Mouse (Mus musculus): Measurements from ENCODE around the gene Slc4a8. TPM values are rescaled to one million over a fixed set of nuclear protein-coding genes. Genes with fewer than 3 reads are reported as not detected.

Gene Slc4a8
- polyA plus RNA-seq, 1 experiment from 2014 or later = 16.0 TPM

GRCm38 (mm10) chr15:100845049-100845879 lies 83.7 kb downstream of the Slc4a8 start:
- 52% methylated on average over 26 of the region's 26 CpGs for WGBS
- H3K9me3 ChIP-seq = peaks cover 7% of the 10 kb centered on the region; the same call in 1 of the 2 replicates
- H3K27me3 ChIP-seq = no peaks in the 10 kb centered on the region
- peaks cover 8% of the 10 kb centered on the region; the same call in 1 of the 2 replicates for H3K4me1 ChIP-seq
- no peak for ATAC-seq (ENCODE audit: low FRiP score, low read depth)
- H3K4me3 ChIP-seq = no peak overlapping the region
- H3K36me3 ChIP-seq = no peaks in the 10 kb centered on the region
- H3K4me2 ChIP-seq (replicated peaks) = no peak overlapping the region
- peak overlapping the region; percentile 20; the same call in 1 of the 2 replicates for H3K9ac ChIP-seq (replicated peaks)
- H3K27ac ChIP-seq (replicated peaks) = peak overlapping the region; percentile 39

DNA sequence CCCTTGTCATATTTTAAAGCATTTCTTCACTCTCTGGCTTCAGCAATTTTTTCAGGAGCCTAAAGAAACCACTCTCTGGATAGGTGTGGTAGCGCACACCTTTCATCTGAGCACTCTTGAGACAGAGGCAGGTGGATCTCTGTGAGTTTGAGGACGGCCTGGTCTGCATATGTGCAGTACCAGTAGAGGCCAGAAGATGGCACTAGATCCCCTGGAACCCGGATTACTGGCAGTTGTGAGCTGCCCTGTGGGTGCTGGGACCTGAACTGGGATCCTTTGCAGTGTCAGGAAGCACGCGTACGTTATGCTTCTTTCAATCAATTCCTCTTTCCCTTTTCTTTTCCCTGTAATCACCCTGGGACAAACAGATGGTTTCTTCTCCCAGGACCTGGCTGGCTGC lies 85.6 kb downstream of the Slc4a8 start:
- no peak overlapping the region for H3K27ac ChIP-seq (replicated peaks)
- H3K36me3 ChIP-seq = no peaks in the 10 kb centered on the region
- ATAC-seq (ENCODE audit: low FRiP score, low read depth) = no peak
- H3K4me1 ChIP-seq = peaks cover 8% of the 10 kb centered on the region; the same call in 1 of the 2 replicates
- H3K9me3 ChIP-seq = peaks cover 7% of the 10 kb centered on the region; the same call in 1 of the 2 replicates
- no peak overlapping the region for H3K9ac ChIP-seq (replicated peaks)
- no peak overlapping the region for H3K4me3 ChIP-seq
- H3K4me2 ChIP-seq (replicated peaks) = no peak overlapping the region
- no peaks in the 10 kb centered on the region for H3K27me3 ChIP-seq
- 87% methylated on average over 6 of the region's 6 CpGs for WGBS

DNA sequence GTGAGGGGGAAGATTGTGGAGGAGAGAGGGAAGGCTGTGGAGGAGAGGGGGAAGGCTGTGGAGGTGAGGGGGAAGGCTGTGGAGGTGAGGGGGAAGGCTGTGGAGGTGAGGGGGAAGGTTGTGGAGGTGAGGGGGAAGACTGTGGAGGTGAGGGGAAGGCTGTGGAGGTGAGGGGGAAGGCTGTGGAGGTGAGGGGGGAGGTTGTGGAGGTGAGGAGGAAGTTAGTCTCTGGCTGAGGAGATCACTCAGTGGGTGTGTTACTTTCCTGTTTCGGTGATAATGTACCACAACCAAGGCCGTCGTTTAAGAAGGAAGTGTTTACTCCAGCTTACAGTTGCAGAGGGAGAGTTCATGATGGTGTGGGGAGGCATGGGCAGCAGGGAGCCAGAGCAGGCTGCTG lies 96.0 kb downstream of the Slc4a8 start:
- 80% methylated on average over 3 of the region's 3 CpGs for WGBS
- H3K36me3 ChIP-seq = no peaks in the 10 kb centered on the region
- H3K4me2 ChIP-seq (replicated peaks) = no peak overlapping the region
- no peak overlapping the region for H3K9ac ChIP-seq (replicated peaks)
- no peaks in the 10 kb centered on the region; the same call in 1 of the 2 replicates for H3K27me3 ChIP-seq
- H3K4me1 ChIP-seq = no peaks in the 10 kb centered on the region
- H3K27ac ChIP-seq (replicated peaks) = no peak overlapping the region
- no peak overlapping the region for H3K4me3 ChIP-seq
- ATAC-seq (ENCODE audit: low FRiP score, low read depth) = no peak
- H3K9me3 ChIP-seq = no peaks in the 10 kb centered on the region

DNA sequence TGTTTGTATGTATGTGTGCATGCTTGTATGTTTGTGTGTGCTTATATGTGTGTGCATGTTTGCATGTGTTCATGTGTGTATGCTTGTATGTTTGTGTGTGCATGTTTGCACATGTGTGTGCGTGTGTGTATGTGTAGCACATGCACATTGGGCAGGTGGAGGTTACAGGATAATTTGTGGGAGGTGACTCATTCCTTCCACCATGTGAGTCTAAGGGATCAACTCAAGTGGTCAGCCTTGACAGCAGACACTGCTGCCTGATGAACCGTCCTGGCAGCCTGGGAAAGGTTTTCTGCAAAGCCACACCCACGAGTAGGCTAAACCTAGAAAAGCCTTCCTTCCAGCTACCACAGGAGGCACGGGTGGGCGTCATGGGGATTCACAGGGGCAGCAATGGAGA lies 99.3 kb downstream of the Slc4a8 start:
- WGBS = 43% methylated on average over 5 of the region's 5 CpGs
- Histone ChIP-seq H3K9ac (replicated peaks) (no peak overlapping the region), H3K36me3 (no peaks in the 10 kb centered on the region), H3K27ac (replicated peaks) (no peak overlapping the region), H3K4me3 (no peak overlapping the region), H3K9me3 (no peaks in the 10 kb centered on the region), H3K4me2 (replicated peaks) (no peak overlapping the region), H3K27me3 (no peaks in the 10 kb centered on the region; the same call in 1 of the 2 replicates), H3K4me1 (no peaks in the 10 kb centered on the region)
- no peak for ATAC-seq (ENCODE audit: low FRiP score, low read depth)

DNA sequence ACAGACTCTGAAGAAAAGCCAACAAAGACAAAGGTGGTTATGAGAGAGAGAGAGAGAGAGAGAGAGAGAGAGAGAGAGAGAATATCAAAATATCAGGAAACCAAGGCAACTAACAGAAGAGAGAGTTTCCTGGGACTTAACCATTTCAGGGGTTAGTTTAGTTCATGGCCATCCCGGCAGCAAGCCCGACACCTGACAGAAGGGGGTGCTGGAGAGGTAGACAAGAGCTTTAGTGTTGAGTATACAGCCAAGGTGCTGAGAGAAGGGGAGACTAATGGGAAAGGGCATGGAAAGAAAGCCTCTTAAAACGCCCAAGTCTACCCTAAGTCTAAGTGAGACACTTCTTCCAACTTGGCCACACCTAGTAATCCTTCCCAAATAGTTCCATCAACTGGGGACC lies 104.0 kb downstream of the Slc4a8 start:
- Histone ChIP-seq H3K4me3 (no peak overlapping the region), H3K9ac (replicated peaks) (no peak overlapping the region), H3K9me3 (no peaks in the 10 kb centered on the region), H3K27ac (replicated peaks) (no peak overlapping the region), H3K4me1 (peaks cover 8% of the 10 kb centered on the region), H3K27me3 (peaks cover 18% of the 10 kb centered on the region), H3K4me2 (replicated peaks) (no peak overlapping the region), H3K36me3 (no peaks in the 10 kb centered on the region)
- WGBS = 45% methylated on average over 3 of the region's 3 CpGs
- ATAC-seq (ENCODE audit: low FRiP score, low read depth) = no peak

DNA sequence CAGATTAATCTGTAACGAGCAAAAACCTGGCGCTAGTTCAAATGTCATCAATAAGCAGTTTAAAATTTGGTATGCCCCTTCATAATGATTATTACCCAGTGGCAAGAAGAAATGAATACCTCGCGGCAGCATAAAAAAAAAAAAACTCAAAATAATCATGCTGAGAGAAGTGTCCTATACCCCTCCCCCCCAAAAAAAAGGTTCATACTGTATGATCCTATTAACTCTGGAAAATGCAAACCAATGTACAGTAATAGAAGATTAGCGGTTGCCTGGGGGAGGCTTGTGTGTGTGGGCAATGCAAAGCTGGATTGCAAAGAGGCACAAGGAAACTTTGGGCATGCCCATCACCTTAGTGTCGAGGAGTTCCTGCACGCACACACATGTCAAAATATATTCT lies 108.0 kb downstream of the Slc4a8 start, which contains the start of gene Scn8a:
Gene Scn8a, plus strand, starts transcription at position 301 of the 400 bp plus-strand sequence.
- Histone ChIP-seq H3K27ac (replicated peaks) (peak within 1 kb of the TSS; percentile 72), H3K9me3 (no peaks in the 10 kb centered on the region), H3K36me3 (no peaks in the 10 kb centered on the region), H3K4me3 (peak within 1 kb of the TSS; percentile 96), H3K4me1 (peaks cover 25% of the 10 kb centered on the region), H3K4me2 (replicated peaks) (peak within 1 kb of the TSS; percentile 60), H3K9ac (replicated peaks) (peak within 1 kb of the TSS; percentile 50), H3K27me3 (peaks cover 41% of the 10 kb centered on the region)
- WGBS = 79% methylated on average over 7 of the region's 7 CpGs
- ATAC-seq (ENCODE audit: low FRiP score, low read depth) = no peak

DNA sequence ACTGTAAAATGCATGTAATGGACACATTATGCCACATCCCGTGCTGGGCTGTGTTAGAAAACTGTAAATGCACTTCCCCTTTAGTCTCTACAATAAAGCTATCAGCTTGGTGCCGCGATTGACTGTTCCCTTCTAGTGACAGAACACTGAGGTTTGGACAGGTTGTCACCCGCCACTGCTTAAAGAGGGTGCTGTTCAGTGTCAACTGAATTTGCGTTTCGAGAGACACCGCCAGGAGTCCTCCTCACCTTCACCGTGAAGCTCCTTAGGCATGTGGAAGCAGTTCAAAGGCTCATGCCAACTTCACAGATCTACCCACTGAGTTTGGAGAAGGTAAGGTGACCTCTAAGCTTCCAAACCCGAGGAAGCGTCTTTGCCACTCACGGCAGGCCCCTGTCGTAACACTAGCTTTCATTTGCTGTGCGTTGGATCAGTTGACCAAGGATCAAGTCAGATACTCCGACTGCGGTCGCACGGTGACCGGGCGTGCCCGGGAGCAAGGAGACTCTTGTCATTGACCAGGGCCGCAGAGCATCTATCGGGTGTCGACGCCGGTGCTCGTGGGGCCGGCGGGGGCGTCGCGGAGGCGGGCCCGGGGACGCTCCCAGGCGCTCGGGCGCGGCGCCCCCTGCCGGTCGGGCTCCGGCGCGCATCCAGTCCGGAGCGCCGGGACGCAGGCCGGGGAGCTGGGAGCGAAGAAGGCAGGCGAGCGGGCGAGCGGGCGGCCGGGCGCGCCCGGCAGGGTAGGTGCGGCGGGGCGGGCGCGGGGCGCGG lies 108.6 kb downstream of the Slc4a8 start:
- 4% methylated on average over 42 of the region's 66 CpGs for WGBS
- Histone ChIP-seq H3K4me1 (peaks cover 26% of the 10 kb centered on the region), H3K4me3 (peak overlapping the region; percentile 96), H3K9me3 (no peaks in the 10 kb centered on the region), H3K27me3 (peaks cover 41% of the 10 kb centered on the region), H3K9ac (replicated peaks) (peak overlapping the region; percentile 50), H3K4me2 (replicated peaks) (peak overlapping the region; percentile 60), H3K36me3 (no peaks in the 10 kb centered on the region), H3K27ac (replicated peaks) (peak overlapping the region; percentile 72)
- peak; percentile 82 for ATAC-seq (ENCODE audit: low FRiP score, low read depth)

GRCm38 (mm10) chr15:100870775-100871106 lies 109.2 kb downstream of the Slc4a8 start:
- no peaks in the 10 kb centered on the region for H3K36me3 ChIP-seq
- peak; percentile 67; the same call in 1 of the 2 replicates for ATAC-seq (ENCODE audit: low FRiP score, low read depth)

DNA sequence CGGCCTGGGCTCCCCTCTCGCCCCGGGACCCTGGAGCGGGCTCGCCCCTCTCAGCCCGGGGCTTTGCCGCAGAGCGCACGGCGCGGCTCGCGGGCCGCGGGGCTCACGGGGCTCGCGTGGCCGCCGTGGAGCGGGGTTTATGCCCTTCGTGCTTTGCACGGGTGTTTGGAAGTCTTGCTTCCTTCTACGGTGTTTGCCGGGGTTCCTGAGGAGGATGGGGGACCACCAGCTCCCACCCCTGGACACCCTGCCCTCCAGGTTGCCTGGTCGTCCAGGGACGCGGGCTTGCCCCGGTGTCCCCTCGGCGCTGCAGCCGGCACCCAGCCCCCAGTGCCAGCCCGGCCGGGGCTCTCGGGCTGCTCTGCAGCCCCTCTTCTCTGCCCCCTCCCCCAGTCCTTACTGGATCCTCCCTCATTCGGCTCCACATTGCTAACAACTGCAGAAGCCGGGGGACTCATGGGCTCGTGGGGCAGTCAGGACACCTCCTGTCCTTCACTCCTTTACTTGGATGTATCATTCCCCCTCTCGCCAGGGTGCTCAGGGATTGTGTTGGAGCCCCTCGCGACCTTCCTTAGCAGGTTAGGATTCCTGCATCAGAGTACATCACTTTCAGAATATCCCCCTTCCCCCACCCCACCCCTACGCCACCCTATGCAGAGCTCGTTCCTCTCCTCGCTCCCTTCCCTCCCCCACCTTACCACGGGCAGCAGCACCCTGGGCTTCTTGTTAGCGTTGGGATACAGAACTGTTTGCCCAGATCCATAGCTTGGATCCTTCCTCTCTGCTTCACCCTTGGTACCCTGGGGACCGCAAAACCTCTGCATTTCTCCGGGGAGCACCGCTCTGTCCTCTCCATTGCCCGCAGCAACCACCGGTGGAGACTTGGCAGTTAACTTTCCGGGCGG lies 109.8 kb downstream of the Slc4a8 start:
- Histone ChIP-seq H3K4me1 (peaks cover 29% of the 10 kb centered on the region), H3K9me3 (no peaks in the 10 kb centered on the region), H3K27me3 (peaks cover 41% of the 10 kb centered on the region), H3K9ac (replicated peaks) (peak overlapping the region; percentile 97), H3K4me2 (replicated peaks) (peak overlapping the region; percentile 87), H3K4me3 (peak overlapping the region; percentile 96), H3K36me3 (no peaks in the 10 kb centered on the region), H3K27ac (replicated peaks) (peak overlapping the region; percentile 85)
- ATAC-seq (ENCODE audit: low FRiP score, low read depth) = peak; percentile 73
- WGBS = 1% methylated on average over 47 of the region's 53 CpGs

More at GRCm38 (mm10) chr15:100870775-100871106, 109.2 kb downstream of the Slc4a8 start:
- H3K9me3 ChIP-seq = no peaks in the 10 kb centered on the region
- H3K9ac ChIP-seq (replicated peaks) = peak overlapping the region; percentile 97
- WGBS = 1% methylated on average over 9 of the region's 69 CpGs
- peaks cover 41% of the 10 kb centered on the region for H3K27me3 ChIP-seq
- H3K4me1 ChIP-seq = peaks cover 29% of the 10 kb centered on the region
- H3K4me2 ChIP-seq (replicated peaks) = peak overlapping the region; percentile 87
- H3K27ac ChIP-seq (replicated peaks) = peak overlapping the region; percentile 85
- H3K4me3 ChIP-seq = peak overlapping the region; percentile 96

DNA sequence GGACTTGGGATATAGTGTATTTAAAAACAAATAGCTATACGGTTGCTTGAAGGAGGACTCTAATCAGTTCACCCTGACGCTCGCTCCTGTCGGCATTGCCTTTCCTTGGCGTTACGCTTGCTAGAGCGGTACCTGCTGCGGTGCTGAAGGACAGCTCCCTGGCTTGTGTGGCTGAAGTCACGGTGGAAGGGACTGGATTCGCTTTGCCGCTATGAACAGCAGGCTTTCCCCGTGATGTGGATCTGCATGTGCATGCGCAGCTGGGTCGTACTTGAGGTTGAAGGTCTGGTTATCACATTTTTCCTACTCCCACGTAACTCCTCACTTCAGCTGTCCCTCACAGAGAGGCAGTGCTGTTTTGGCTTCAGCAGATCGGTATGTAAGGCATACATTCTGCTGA lies 111.6 kb downstream of the Slc4a8 start:
- no peak overlapping the region for H3K27ac ChIP-seq (replicated peaks)
- H3K27me3 ChIP-seq = peaks cover 37% of the 10 kb centered on the region
- peak overlapping the region; percentile 97; the same call in 1 of the 2 replicates for H3K9ac ChIP-seq (replicated peaks)
- WGBS = 5% methylated on average over 16 of the region's 16 CpGs
- H3K9me3 ChIP-seq = no peaks in the 10 kb centered on the region
- H3K4me3 ChIP-seq = peak overlapping the region; percentile 96
- no peak for ATAC-seq (ENCODE audit: low FRiP score, low read depth)
- H3K4me1 ChIP-seq = peaks cover 29% of the 10 kb centered on the region
- H3K4me2 ChIP-seq (replicated peaks) = peak overlapping the region; percentile 87
- H3K36me3 ChIP-seq = no peaks in the 10 kb centered on the region
